Mouse (Mus musculus) neural tube, embryonic 11.5 days (tissue): ENCODE measurements around the gene Parvb. TPM values are rescaled to one million over a fixed set of nuclear protein-coding genes. Genes with fewer than 3 reads are reported as not detected.

Source experiments
- ATAC-seq: fragments of 200-750 bp; cut with Nextera tagmentation; 2 replicates; pipeline ENCODE4 v1.8.0; 2017; ENCODE audit warnings: moderate number of reproducible peaks, mild to moderate bottlenecking, moderate TSS enrichment, moderate library complexity; ENCODE audit not compliant: insufficient read depth, low FRiP score, low TSS enrichment
- DNase-seq: peaks from one replicate; pipeline ENCODE4 v3.0.0-alpha.2; 2015; ENCODE audit warnings: low spot score
- H3K27ac ChIP-seq: fragments of 300-500 bp; sonication (generic); 2 replicates; pipeline ENCODE4 v1.5.1; 2014; ENCODE audit warnings: low read depth, mild to moderate bottlenecking, low read length
- H3K27me3 ChIP-seq: fragments of 300-500 bp; sonication (generic); 2 replicates; pipeline ENCODE4 v1.6.1; 2014; ENCODE audit warnings: mild to moderate bottlenecking, low read length, mixed read lengths; ENCODE audit not compliant: control insufficient read depth, insufficient read depth
- H3K36me3 ChIP-seq: fragments of 300-500 bp; sonication (generic); 2 replicates; pipeline ENCODE4 v1.6.1; 2014; ENCODE audit warnings: mild to moderate bottlenecking, low read length, moderate library complexity, mixed read lengths; ENCODE audit not compliant: control insufficient read depth, insufficient read depth
- H3K4me1 ChIP-seq: fragments of 300-500 bp; sonication (generic); 2 replicates; pipeline ENCODE4 v1.6.1; 2014; ENCODE audit warnings: low read length, mixed read lengths; ENCODE audit not compliant: control insufficient read depth, insufficient read depth
- H3K4me2 ChIP-seq: fragments of 300-500 bp; sonication (generic); 2 replicates; pipeline ENCODE4 v1.6.1; 2014; ENCODE audit warnings: low read depth, mild to moderate bottlenecking, moderate library complexity
- H3K4me3 ChIP-seq: fragments of 300-500 bp; sonication (generic); 2 replicates; pipeline ENCODE4 v1.5.1; 2014; ENCODE audit warnings: low read depth, low read length
- H3K9ac ChIP-seq: fragments of 300-500 bp; sonication (generic); 2 replicates; pipeline ENCODE4 v1.6.1; 2014; ENCODE audit warnings: mild to moderate bottlenecking, low read length
- H3K9me3 ChIP-seq: fragments of 300-500 bp; sonication (generic); 2 replicates; pipeline ENCODE4 v1.6.1; 2016; ENCODE audit warnings: low read length; ENCODE audit not compliant: control insufficient read depth
- WGBS: fragments of 180-500 bp; shearing (Covaris S2); extraction: QIAGEN DNeasy Blood & Tissue Kit; methylation state at CpG from one replicate; pipeline ENCODE4 v1.1.7; 2014; 5-methylcytosine and 5-hydroxymethylcytosine counted together
- polyA plus RNA-seq: library from polyadenylated mRNA; unstranded; fragments of >200 nt; fragmentation: Nextera tagmentation; extraction: Ambion mirVana; gene quantifications from 2 replicates; pipeline ENCODE4 v1.2.1, GENCODE M21; 2014

Parvb gene
- polyA plus RNA-seq, 1 experiment from 2014 or later, result 12.1 TPM

GRCm38 (mm10) chr15:84224779-84225178 lies 7.1 kb upstream of the Parvb start:
- Histone ChIP-seq H3K4me2 (no peak overlapping the region), H3K9me3 (no peaks in the 10 kb centered on the region), H3K36me3 (no peaks in the 10 kb centered on the region), H3K9ac (no peak overlapping the region), H3K4me3 (no peak overlapping the region), H3K27ac (no peak overlapping the region), H3K27me3 (no peaks in the 10 kb centered on the region), H3K4me1 (peaks cover 3% of the 10 kb centered on the region; the same call in 1 of the 2 replicates)
- WGBS, result 48% methylated on average over 10 of the region's 10 CpGs
- ATAC-seq (no peak), DNase-seq (no peak)

- no peak overlapping the region for H3K4me2 ChIP-seq
- no peak overlapping the region for H3K9ac ChIP-seq
- WGBS, result 62% methylated on average over 15 of the region's 15 CpGs
- H3K36me3 ChIP-seq, result no peaks in the 10 kb centered on the region
- peak; percentile 65 for DNase-seq
- no peaks in the 10 kb centered on the region for H3K9me3 ChIP-seq
- H3K27ac ChIP-seq, result peak overlapping the region; percentile 51; the same call in 1 of the 2 replicates
- no peaks in the 10 kb centered on the region for H3K27me3 ChIP-seq
- ATAC-seq, result peak; percentile 49; the same call in 1 of the 2 replicates
- no peak overlapping the region for H3K4me3 ChIP-seq
- H3K4me1 ChIP-seq, result peaks cover 16% of the 10 kb centered on the region
These were observed 4.9 kb upstream of the Parvb start for GRCm38 (mm10) chr15:84226918-84227317.

GRCm38 (mm10) chr15:84230661-84231060 lies 1.2 kb upstream of the Parvb start:
- DNase-seq, result no peak
- 0 out of 2 replicates have a peak overlapping the region, but pooled peaks have one; percentile 60 for H3K27ac ChIP-seq
- no peaks in the 10 kb centered on the region for H3K36me3 ChIP-seq
- H3K4me1 ChIP-seq, result peaks cover 18% of the 10 kb centered on the region
- no peak overlapping the region for H3K4me3 ChIP-seq
- H3K9ac ChIP-seq, result no peak overlapping the region
- no peak for ATAC-seq
- H3K9me3 ChIP-seq, result no peaks in the 10 kb centered on the region
- 25% methylated on average over 5 of the region's 5 CpGs for WGBS
- H3K4me2 ChIP-seq, result peak overlapping the region; percentile 96; the same call in 1 of the 2 replicates
- H3K27me3 ChIP-seq, result no peaks in the 10 kb centered on the region

- peaks cover 18% of the 10 kb centered on the region for H3K4me1 ChIP-seq
- WGBS, result 5% methylated on average over 16 of the region's 16 CpGs
- H3K27ac ChIP-seq, result peak overlapping the region; percentile 60
- peak overlapping the region; percentile 96 for H3K4me2 ChIP-seq
- ATAC-seq (no peak), DNase-seq (no peak)
- H3K27me3 ChIP-seq, result no peaks in the 10 kb centered on the region
- H3K9me3 ChIP-seq, result no peaks in the 10 kb centered on the region
- peak overlapping the region; percentile 69 for H3K9ac ChIP-seq
- H3K4me3 ChIP-seq, result peak overlapping the region; percentile 46
- H3K36me3 ChIP-seq, result no peaks in the 10 kb centered on the region
These were observed 630 bp upstream of the Parvb start for GRCm38 (mm10) chr15:84231113-84231712.

GRCm38 (mm10) chr15:84232609-84233008 lies 766 bp downstream of the Parvb start:
- peak overlapping the region; percentile 69 for H3K9ac ChIP-seq
- H3K4me3 ChIP-seq, result peak overlapping the region; percentile 46
- WGBS, result 14% methylated on average over 7 of the region's 8 CpGs
- no peaks in the 10 kb centered on the region for H3K9me3 ChIP-seq
- ATAC-seq, result no peak
- no peak overlapping the region for H3K27ac ChIP-seq
- no peaks in the 10 kb centered on the region for H3K27me3 ChIP-seq
- no peak for DNase-seq
- H3K36me3 ChIP-seq, result no peaks in the 10 kb centered on the region
- peaks cover 15% of the 10 kb centered on the region for H3K4me1 ChIP-seq
- peak overlapping the region; percentile 96 for H3K4me2 ChIP-seq

- Histone ChIP-seq H3K27me3 (no peaks in the 10 kb centered on the region), H3K9ac (no peak overlapping the region), H3K36me3 (no peaks in the 10 kb centered on the region), H3K4me2 (no peak overlapping the region), H3K4me3 (no peak overlapping the region), H3K4me1 (peaks cover 28% of the 10 kb centered on the region), H3K9me3 (no peaks in the 10 kb centered on the region), H3K27ac (no peak overlapping the region)
- no peak for ATAC-seq
- no peak for DNase-seq
- WGBS, result 86% methylated on average over 7 of the region's 7 CpGs
These were observed 3.1 kb downstream of the Parvb start for GRCm38 (mm10) chr15:84234794-84235581.

- H3K9ac ChIP-seq, result no peak overlapping the region
- no peaks in the 10 kb centered on the region for H3K36me3 ChIP-seq
- H3K9me3 ChIP-seq, result no peaks in the 10 kb centered on the region
- DNase-seq (no peak), ATAC-seq (no peak)
- H3K4me2 ChIP-seq, result no peak overlapping the region
- H3K27ac ChIP-seq, result no peak overlapping the region
- no peaks in the 10 kb centered on the region for H3K27me3 ChIP-seq
- WGBS, result 50% methylated on average over 7 of the region's 7 CpGs
- H3K4me1 ChIP-seq, result peaks cover 28% of the 10 kb centered on the region
- H3K4me3 ChIP-seq, result no peak overlapping the region
These were observed 3.8 kb downstream of the Parvb start for GRCm38 (mm10) chr15:84235646-84236045.

GRCm38 (mm10) chr15:84238552-84238951 lies 6.7 kb downstream of the Parvb start:
- no peaks in the 10 kb centered on the region for H3K36me3 ChIP-seq
- peak overlapping the region; percentile 2; the same call in 1 of the 2 replicates for H3K4me2 ChIP-seq
- H3K4me1 ChIP-seq, result peaks cover 16% of the 10 kb centered on the region
- DNase-seq (no peak), ATAC-seq (no peak)
- H3K4me3 ChIP-seq, result no peak overlapping the region
- no peak overlapping the region for H3K9ac ChIP-seq
- WGBS, result 28% methylated on average over 15 of the region's 15 CpGs
- no peak overlapping the region for H3K27ac ChIP-seq
- no peaks in the 10 kb centered on the region for H3K9me3 ChIP-seq
- H3K27me3 ChIP-seq, result no peaks in the 10 kb centered on the region
